Mouse (Mus musculus) left cerebral cortex, postnatal 25 days (tissue): ENCODE results near the gene Rdx. TPM values are rescaled to one million over a fixed set of nuclear protein-coding genes. Genes with fewer than 3 reads are reported as not detected.

Experiments
- DNase-seq, 2 experiments: peaks; one replicate each; pipeline ENCODE4 v3.0.0; 2022; ENCODE audit warnings: low spot score in 2 of 2, mixed read lengths in 1 of 2
- intact Hi-C: fragments of 180-260 bp; cut with DNase I; formaldehyde crosslinking; loops from one replicate; pipeline ENCODE4 v1.15.1; 2025
- total RNA-seq, 2 experiments: library from RNA; stranded (reverse); gene quantifications; 2 replicates each; pipeline ENCODE4 v1.2.3; 2021

The Rdx gene
- 10 to 100 TPM; 45.5 to 50.0 TPM for total RNA-seq

GRCm38 (mm10) chr9:52047129-52047820 lies at the start of gene Rdx:
Rdx (plus strand) TSS chr9:52047173.
- intact Hi-C loops = loop anchor here (5.0 kb wide), 1 partner anchor 120 kb away; the partner anchor contains the start of gene Zc3h12c
- no peak for DNase-seq

DNA sequence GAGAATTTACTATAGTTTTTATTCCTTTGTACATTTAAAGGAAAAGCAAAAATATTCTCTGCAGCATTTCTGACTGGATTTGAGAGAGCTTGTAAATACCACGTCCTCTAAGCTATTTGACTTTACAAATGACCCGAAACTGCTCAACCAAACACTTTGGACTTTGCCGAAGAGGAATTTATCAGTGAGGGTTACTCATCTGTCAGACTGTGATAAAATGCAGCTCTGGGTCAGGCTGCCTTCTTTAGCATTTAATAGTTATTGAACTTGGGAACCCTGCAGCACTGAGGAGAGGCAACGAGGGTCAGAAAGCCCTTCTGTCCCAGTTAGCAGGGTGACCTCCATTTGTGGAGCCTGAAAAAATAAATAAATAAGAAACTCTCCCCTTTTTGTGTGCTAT lies 43.5 kb upstream of the Rdx start:
- intact Hi-C loops = no loop called here
- no peak for DNase-seq

DNA sequence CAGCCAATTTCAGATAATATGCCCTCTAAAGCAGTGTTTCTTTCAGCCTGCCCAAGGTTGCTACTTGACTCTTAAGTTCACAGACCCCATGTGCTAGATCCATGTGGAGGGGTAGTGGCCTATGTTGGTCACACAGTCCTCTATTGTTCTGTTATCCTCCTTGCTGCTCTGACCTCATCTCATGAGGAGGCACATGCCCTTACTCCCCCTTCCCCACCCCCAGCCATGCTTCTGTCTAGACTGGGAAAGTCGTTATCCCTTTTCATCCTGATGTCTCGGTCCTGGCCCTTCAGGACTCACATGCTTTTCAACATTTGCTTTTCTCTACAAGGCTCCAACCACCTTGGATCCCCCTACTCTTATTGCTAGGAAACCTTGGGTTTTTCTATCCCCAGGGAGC lies 39.6 kb upstream of the Rdx start:
- intact Hi-C loops = no loop called here
- no peak for DNase-seq

GRCm38 (mm10) chr9:52008511-52008910 lies 38.5 kb upstream of the Rdx start:
- intact Hi-C loops = no loop called here
- no peak for DNase-seq

DNA sequence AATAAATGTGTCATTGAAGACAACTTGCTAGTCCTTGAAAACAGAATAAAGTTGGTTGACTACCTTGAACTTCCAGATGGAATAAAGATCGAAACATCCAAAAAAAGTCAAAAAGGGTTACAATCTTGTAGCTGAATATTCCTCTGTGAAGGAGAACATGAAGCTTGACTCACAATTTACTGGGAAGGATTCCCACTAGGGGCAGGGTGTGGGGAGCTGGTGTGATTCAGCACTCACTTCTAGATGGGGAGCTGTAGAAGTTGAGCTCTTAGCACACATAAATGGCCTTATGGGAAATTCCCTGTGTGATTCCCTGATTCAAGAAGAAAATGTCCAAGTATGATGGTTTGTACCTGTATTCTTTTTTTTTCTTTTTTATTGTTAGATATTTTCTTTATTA lies 34.7 kb upstream of the Rdx start:
- DNase-seq = peak in 1 of 2 experiments; percentile 68
- intact Hi-C loops = no loop called here

DNA sequence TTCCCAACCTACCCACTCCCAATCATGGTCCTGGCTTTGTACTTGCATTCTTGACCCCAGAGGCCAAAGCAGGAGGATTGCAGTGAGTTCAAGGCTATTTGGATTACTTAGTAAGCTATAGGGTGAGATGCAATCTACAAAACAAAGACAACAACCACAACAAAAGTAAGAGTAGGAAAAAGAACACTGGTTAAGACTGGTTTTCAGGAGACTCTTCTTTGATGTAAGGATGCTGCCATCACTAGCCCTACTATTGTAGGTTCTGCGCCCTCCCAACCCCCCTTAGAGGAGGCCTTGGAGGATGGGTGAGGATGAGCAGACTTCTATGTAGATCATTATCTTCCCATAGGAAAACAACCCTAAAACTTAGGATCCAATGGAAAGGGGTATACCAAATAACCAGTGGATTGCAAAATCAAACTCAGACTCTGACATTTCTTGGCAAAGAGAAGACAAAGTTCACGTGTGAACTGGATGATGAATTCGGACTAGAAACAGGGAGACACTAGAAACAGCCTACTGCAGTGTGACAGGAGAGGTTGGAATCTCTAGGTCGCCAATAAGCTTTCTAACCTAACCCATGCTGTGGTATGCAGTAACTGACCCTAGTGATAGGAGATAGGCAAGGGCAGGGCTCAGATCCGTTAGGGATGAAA lies 34.1 kb upstream of the Rdx start:
- DNase-seq = no peak
- intact Hi-C loops = no loop called here

- DNase-seq = no peak
- intact Hi-C loops = no loop called here
Measured at GRCm38 (mm10) chr9:52013900-52014455, 33.0 kb upstream of the Rdx start.

DNA sequence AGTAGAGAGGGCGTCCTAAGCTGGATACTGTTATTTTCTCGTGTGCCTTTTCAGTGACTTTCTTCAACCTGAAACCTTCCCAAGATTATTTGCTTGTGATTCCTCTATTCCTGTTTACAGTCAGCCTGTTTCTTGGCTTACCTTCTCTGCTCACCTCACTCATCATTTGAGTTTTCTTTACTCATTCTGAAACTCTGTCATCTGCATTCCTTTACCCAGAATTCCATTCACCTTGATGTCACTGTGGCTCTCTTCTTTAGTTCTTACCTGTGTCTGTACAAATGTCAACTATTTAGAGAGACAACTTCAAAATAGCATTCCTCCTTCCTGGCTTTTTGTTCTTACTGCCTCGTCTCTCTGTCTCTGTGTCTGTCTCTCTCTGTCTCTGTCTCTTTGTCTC lies 29.9 kb upstream of the Rdx start:
- intact Hi-C loops = no loop called here
- no peak for DNase-seq

DNA sequence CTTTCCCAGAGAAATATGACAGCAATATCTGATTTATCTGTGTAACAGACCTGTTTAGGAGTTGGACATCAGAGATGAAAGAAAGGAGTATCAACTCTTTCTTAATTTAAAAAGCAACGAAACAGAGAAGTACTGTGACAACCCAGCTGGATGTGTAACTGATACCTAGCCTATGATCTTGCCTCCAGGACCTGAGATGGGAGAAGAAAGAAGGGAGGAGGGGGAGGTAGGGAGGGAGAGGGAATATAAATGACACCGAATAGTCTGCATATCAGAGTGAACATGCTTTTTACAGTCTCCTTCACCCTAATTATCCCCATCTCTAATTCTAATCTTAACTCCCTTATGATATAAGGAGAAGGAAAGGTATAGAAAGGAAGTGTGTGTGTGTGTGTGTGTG lies 29.1 kb upstream of the Rdx start:
- intact Hi-C loops = no loop called here

DNA sequence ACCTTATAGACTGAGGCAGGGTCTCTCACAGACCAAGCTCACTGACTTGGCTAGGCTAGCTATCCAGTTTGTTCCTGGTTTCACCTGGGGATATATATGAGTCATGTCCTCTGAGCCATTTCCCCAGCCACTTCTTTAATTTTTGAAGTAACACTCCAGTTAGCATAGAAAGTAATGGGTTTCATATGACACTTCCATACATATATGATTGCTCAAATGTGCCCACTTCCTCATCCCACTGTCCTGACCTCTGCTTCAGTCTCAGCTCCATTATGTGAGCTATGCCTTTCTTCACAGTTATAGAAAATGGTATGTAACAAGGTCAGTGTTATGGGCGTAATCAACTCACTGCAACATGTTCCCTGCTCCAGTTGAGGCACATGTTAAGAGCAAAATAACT lies 28.5 kb upstream of the Rdx start:
- no peak for DNase-seq
- intact Hi-C loops = no loop called here

More for the DNA sequence above, 29.1 kb upstream of the Rdx start:
- no peak for DNase-seq

- DNase-seq = no peak
- intact Hi-C loops = no loop called here
Measured at GRCm38 (mm10) chr9:52027257-52028020, 19.5 kb upstream of the Rdx start.

GRCm38 (mm10) chr9:52028521-52029405 lies 18.2 kb upstream of the Rdx start:
- DNase-seq = no peak

GRCm38 (mm10) chr9:52031501-52031900 lies 15.5 kb upstream of the Rdx start:
- no peak for DNase-seq
- intact Hi-C loops = no loop called here

More at GRCm38 (mm10) chr9:52028521-52029405, 18.2 kb upstream of the Rdx start:
- intact Hi-C loops = no loop called here

DNA sequence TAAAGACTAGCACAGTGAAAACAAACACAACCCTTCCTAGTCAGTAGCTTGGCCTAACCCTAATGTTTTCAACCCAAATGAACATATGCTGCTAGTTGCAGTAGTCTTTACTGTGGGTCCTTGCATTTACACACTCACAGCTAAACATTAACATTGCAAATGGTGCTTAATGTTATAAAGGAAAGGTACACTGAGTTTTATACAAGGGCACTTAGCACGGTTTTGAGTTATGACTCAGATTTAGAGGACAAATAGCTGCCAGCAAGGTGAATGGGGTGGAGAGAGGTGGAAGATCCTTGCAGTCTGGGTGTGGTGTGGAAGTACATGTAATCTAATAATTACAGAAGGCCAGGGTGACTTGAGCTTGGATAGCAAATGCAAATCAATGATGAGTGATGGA lies 9.5 kb upstream of the Rdx start:
- DNase-seq = no peak
- intact Hi-C loops = no loop called here

DNA sequence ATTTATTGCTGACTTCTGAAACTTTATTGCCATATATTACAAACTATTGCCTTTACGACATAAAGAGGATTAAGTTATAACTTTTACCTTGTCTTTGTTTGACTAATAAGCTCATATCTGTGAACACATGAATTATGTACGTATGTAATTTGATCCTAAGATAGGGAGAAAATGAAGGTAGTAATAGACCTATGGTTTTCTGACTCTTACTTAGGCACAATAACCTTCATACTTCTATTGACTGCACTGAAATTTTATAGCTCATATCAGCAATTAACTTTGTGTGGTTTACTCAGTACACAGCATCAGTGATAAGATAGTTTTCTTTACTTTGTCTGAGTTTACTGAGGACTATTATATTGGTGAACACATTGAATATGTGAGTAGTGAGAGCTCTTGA lies 5.3 kb upstream of the Rdx start:
- no peak for DNase-seq
- intact Hi-C loops = no loop called here

- intact Hi-C loops = loop anchor here (5.0 kb wide), 1 partner anchor 121 kb away; the partner anchor contains the start of gene Zc3h12c
- DNase-seq = no peak
Measured at GRCm38 (mm10) chr9:52046686-52047085, 287 bp upstream of the Rdx start.

GRCm38 (mm10) chr9:52047821-52048649 lies 1.1 kb downstream of the Rdx start:
- intact Hi-C loops = loop anchor here (5.0 kb wide), 1 partner anchor 119 kb away; the partner anchor contains the start of gene Zc3h12c
- peak; percentile 72 to 82 for DNase-seq

DNA sequence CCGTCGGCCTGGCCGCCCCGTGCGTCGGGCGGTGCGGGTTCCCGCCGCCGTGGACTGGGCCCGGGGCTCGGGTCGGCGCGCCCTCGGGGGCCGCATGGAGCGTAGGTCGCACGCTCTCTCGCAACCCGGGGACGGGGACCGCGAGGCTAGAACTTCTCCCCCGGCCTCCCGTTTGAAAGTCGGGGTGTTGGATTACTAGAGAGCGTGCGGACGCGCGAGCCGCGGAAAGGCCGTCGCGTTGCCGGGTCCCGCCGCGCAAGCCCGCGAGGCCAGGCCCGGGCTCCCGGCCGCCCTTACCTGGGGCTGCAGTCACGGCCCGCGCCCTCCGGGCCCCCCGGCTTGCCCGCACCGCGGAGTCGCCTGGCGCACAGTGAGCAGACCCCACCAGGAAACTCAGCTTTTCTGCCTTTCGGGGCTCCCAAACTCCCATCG lies 1.7 kb downstream of the Rdx start:
- peak; percentile 35 to 57 for DNase-seq
- intact Hi-C loops = loop anchor here (5.0 kb wide), 1 partner anchor 119 kb away; the partner anchor contains the start of gene Zc3h12c
